Mouse (Mus musculus) testis, adult 2 months (tissue): ENCODE data around the gene Sytl5. TPM values are rescaled to one million over a fixed set of nuclear protein-coding genes. Genes with fewer than 3 reads are reported as not detected.
A peak's percentile ranks its signal among the peaks of the same experiment; 100 is the strongest.

ENCODE experiments used
- H3K27ac ChIP-seq: fragments of 200-500 bp; 2 replicates; pipeline ENCODE4 v1.5.1; 2012; ENCODE audit warnings: low read depth, low read length; ENCODE audit not compliant: control insufficient read depth, insufficient read depth
- H3K27me3 ChIP-seq: fragments of 200-500 bp; 2 replicates; pipeline ENCODE4 v1.6.1; 2012; ENCODE audit warnings: mild to moderate bottlenecking, low read length, moderate library complexity; ENCODE audit not compliant: control insufficient read depth, insufficient read depth
- H3K36me3 ChIP-seq: fragments of 200-500 bp; 2 replicates; pipeline ENCODE4 v1.6.1; 2012; ENCODE audit warnings: mild to moderate bottlenecking, low read length; ENCODE audit not compliant: control insufficient read depth, insufficient read depth
- H3K4me1 ChIP-seq: fragments of 200-500 bp; 2 replicates; pipeline ENCODE4 v1.6.1; 2012; ENCODE audit warnings: low read length; ENCODE audit not compliant: control insufficient read depth, insufficient read depth
- H3K4me3 ChIP-seq: fragments of 200-500 bp; 2 replicates; pipeline ENCODE4 v1.5.1; 2012; ENCODE audit warnings: low read depth, mild to moderate bottlenecking, low read length, moderate library complexity, mixed read lengths; ENCODE audit not compliant: control insufficient read depth
- CTCF ChIP-seq: fragments of 200-500 bp; IDR thresholded peaks from 2 replicates; pipeline ENCODE4 v1.5.1; 2012; ENCODE audit warnings: low read depth, mild to moderate bottlenecking, inconsistent platforms, low read length, moderate library complexity; ENCODE audit not compliant: control insufficient read depth, insufficient read depth, insufficient replicate concordance
- POLR2A ChIP-seq: fragments of 200-500 bp; IDR thresholded peaks from 2 replicates; pipeline ENCODE4 v1.6.1; 2012; ENCODE audit warnings: low read depth, mild to moderate bottlenecking, inconsistent platforms, low read length, moderate library complexity; ENCODE audit not compliant: control insufficient read depth
- polyA plus RNA-seq: library from polyadenylated mRNA; depleted of rRNA; stranded (reverse); fragments of >200 nt; gene quantifications from 2 replicates; pipeline ENCODE4 v1.2.3, GENCODE M21; 2012; rRNA removed

Sytl5 gene
- 0.81 and 0.96 TPM in 2 replicates for polyA plus RNA-seq

GRCm38 (mm10) chrX:9885322-9885721 is at the start of gene Sytl5:
Sytl5 (plus strand) TSS chrX:9885622.
- H3K4me1 ChIP-seq = no peaks in the 10 kb centered on the region
- H3K27ac ChIP-seq = no peak within 1 kb of the TSS
- no peak for TF ChIP-seq CTCF
- no peak for TF ChIP-seq POLR2A
- no peaks in the 10 kb centered on the region for H3K27me3 ChIP-seq
- H3K4me3 ChIP-seq = no peak within 1 kb of the TSS
- H3K36me3 ChIP-seq = no peaks in the 10 kb centered on the region

GRCm38 (mm10) chrX:9846628-9847027 is 38.8 kb upstream of the Sytl5 start, which contains the start of gene Hypm:
Hypm (plus strand) TSS chrX:9846928.
- H3K27me3 ChIP-seq = no peaks in the 10 kb centered on the region
- H3K4me1 ChIP-seq = no peaks in the 10 kb centered on the region

GRCm38 (mm10) chrX:9849403-9849802 is 36.0 kb upstream of the Sytl5 start, which contains the start of gene H2al3:
H2al3 (plus strand) TSS chrX:9849703.
- H3K27ac ChIP-seq = peak within 1 kb of the TSS; percentile 74
- TF ChIP-seq POLR2A = no peak
- TF ChIP-seq CTCF = no peak

More at GRCm38 (mm10) chrX:9846628-9847027, 38.8 kb upstream of the Sytl5 start, which contains the start of gene Hypm:
- peak within 1 kb of the TSS; percentile 68 for H3K4me3 ChIP-seq
- H3K27ac ChIP-seq = peak within 1 kb of the TSS; percentile 68
- no peaks in the 10 kb centered on the region for H3K36me3 ChIP-seq
- no peak; the same call in 1 of the 2 replicates for TF ChIP-seq POLR2A
- no peak for TF ChIP-seq CTCF

GRCm38 (mm10) chrX:9861859-9862258 is 23.6 kb upstream of the Sytl5 start:
- no peak overlapping the region for H3K27ac ChIP-seq
- no peak for TF ChIP-seq CTCF
- TF ChIP-seq POLR2A = no peak
- H3K36me3 ChIP-seq = no peaks in the 10 kb centered on the region
- H3K4me1 ChIP-seq = no peaks in the 10 kb centered on the region
- H3K27me3 ChIP-seq = no peaks in the 10 kb centered on the region
- no peak overlapping the region for H3K4me3 ChIP-seq

More at GRCm38 (mm10) chrX:9849403-9849802, 36.0 kb upstream of the Sytl5 start, which contains the start of gene H2al3:
- Histone ChIP-seq H3K4me1 (no peaks in the 10 kb centered on the region), H3K36me3 (no peaks in the 10 kb centered on the region), H3K27me3 (no peaks in the 10 kb centered on the region), H3K4me3 (peak within 1 kb of the TSS; percentile 44)

GRCm38 (mm10) chrX:9875519-9875918 is 9.9 kb upstream of the Sytl5 start:
- Histone ChIP-seq H3K27me3 (no peaks in the 10 kb centered on the region), H3K4me3 (no peak overlapping the region), H3K36me3 (no peaks in the 10 kb centered on the region), H3K27ac (no peak overlapping the region), H3K4me1 (no peaks in the 10 kb centered on the region)
- TF ChIP-seq POLR2A (no peak), CTCF (no peak)

- TF ChIP-seq CTCF (no peak), POLR2A (no peak)
- no peak overlapping the region for H3K4me3 ChIP-seq
Measured at GRCm38 (mm10) chrX:9909572-9909971, 24.1 kb downstream of the Sytl5 start.

GRCm38 (mm10) chrX:9933839-9934238 is 48.4 kb downstream of the Sytl5 start:
- no peak for TF ChIP-seq CTCF
- TF ChIP-seq POLR2A = no peak
- Histone ChIP-seq H3K4me1 (no peaks in the 10 kb centered on the region), H3K36me3 (no peaks in the 10 kb centered on the region), H3K27ac (no peak overlapping the region), H3K27me3 (no peaks in the 10 kb centered on the region), H3K4me3 (no peak overlapping the region)

More at GRCm38 (mm10) chrX:9909572-9909971, 24.1 kb downstream of the Sytl5 start:
- Histone ChIP-seq H3K36me3 (no peaks in the 10 kb centered on the region), H3K4me1 (no peaks in the 10 kb centered on the region), H3K27me3 (no peaks in the 10 kb centered on the region), H3K27ac (no peak overlapping the region)
